Mouse (Mus musculus) cortical plate, adult 2 months (tissue): Measurements from ENCODE around the gene Sipa1.

Experiments
- CTCF ChIP-seq: fragments of 200-500 bp; IDR thresholded peaks from 2 replicates; pipeline ENCODE4 v1.5.1; 2011; ENCODE audit warnings: mild to moderate bottlenecking, control low read depth, low read length; ENCODE audit not compliant: insufficient read depth; ENCODE audit errors: extremely low read depth
- POLR2A ChIP-seq: fragments of 200-500 bp; IDR thresholded peaks from 2 replicates; pipeline ENCODE4 v1.6.1; 2011; ENCODE audit warnings: mild to moderate bottlenecking, low read length, control low read depth; ENCODE audit not compliant: insufficient read depth; ENCODE audit errors: extremely low read depth

- TF ChIP-seq CTCF = no peak
- TF ChIP-seq POLR2A = no peak
Observed at GRCm38 (mm10) chr19:5652570-5652969, 10.9 kb downstream of the Sipa1 start.
